Comparison of ENCODE assay signal across 8 mouse cellular contexts in the genomic region with DNA sequence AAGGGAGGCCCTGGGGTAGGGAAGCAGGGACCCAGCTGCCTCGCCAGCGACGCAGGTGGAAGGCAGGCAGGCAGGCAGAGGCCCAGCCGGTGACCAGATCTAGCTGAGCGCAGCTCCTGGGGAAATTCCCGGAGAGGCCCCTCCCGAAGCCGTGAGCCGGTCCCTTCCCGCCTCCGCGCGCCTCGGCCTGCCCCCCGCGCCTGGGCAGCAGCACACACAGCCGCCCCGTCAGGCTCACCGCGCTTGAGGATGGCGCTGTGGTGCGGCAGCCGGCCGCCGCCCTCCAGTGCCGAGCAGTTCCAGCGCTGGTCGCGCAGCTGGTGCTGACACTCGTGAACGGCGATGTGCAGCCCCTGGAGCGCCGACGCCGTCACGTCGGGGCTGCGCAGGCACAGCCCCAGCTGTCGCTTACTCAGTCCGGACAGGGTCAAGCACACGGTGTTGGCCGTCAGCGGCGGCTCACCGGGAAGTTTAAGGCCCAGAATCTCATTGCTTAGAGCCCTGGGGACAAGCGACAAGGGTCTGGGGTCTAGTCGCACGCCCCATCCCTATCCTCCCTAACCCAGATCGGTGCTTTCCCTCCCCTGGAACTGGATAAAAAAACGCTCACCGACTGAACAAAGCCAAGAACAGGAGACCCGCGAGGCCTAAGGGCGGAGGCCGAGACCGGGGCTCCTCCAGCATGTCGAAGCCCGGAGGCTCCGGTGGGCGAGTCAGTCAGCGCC. TPM values are rescaled to one million over a fixed set of nuclear protein-coding genes. Genes with fewer than 3 reads are reported as not detected.
A peak's percentile ranks its signal among the peaks of the same experiment; 100 is the strongest.
DNase-seq lines count a peak whose midpoint lies in the region; ATAC-seq and TF ChIP-seq lines count a peak whose summit lies in the region.

No protein-coding gene starts in this region.

- peak overlapping the region; percentile 17; the same call in 1 of the 2 replicates for H3K4me3 ChIP-seq in layer of hippocampus, adult 2 months
- peak overlapping the region; percentile 27 for H3K4me3 ChIP-seq in embryonic facial prominence, embryonic 12.5 days
- H3K4me3 ChIP-seq in intestine, embryonic 16.5 days (ENCODE audit: low read length) = peak overlapping the region; percentile 30
- H3K4me3 ChIP-seq in lung, embryonic 15.5 days = peak overlapping the region; percentile 28
- peak overlapping the region; percentile 16 for H3K4me3 ChIP-seq in stomach, embryonic 15.5 days (replicated peaks)

- H3K9me3 ChIP-seq in embryonic facial prominence, embryonic 12.5 days = no peaks in the 10 kb centered on the region
- H3K9me3 ChIP-seq in intestine, embryonic 16.5 days (ENCODE audit: control insufficient read depth, low read length) = no peaks in the 10 kb centered on the region
- H3K9me3 ChIP-seq in lung, embryonic 15.5 days = no peaks in the 10 kb centered on the region
- no peaks in the 10 kb centered on the region for H3K9me3 ChIP-seq in stomach, embryonic 15.5 days

- WGBS in embryonic facial prominence, embryonic 12.5 days = 1% methylated on average over 62 of the region's 62 CpGs
- WGBS in intestine, embryonic 16.5 days = 2% methylated on average over 59 of the region's 62 CpGs
- 2% methylated on average over 52 of the region's 62 CpGs for WGBS in lung, embryonic 15.5 days
- WGBS in stomach, embryonic 15.5 days = 1% methylated on average over 60 of the region's 62 CpGs

- peaks cover 97% of the 10 kb centered on the region for H3K27me3 ChIP-seq in embryonic facial prominence, embryonic 12.5 days
- peaks cover 78% of the 10 kb centered on the region for H3K27me3 ChIP-seq in intestine, embryonic 16.5 days (replicated peaks; ENCODE audit: control insufficient read depth, insufficient read depth, low read length)
- H3K27me3 ChIP-seq in lung, embryonic 15.5 days = peaks cover 100% of the 10 kb centered on the region
- H3K27me3 ChIP-seq in stomach, embryonic 15.5 days (replicated peaks) = peaks cover 98% of the 10 kb centered on the region

- H3K36me3 ChIP-seq in embryonic facial prominence, embryonic 12.5 days = no peaks in the 10 kb centered on the region
- no peaks in the 10 kb centered on the region for H3K36me3 ChIP-seq in intestine, embryonic 16.5 days (ENCODE audit: control insufficient read depth, insufficient read depth, low read length)
- no peaks in the 10 kb centered on the region for H3K36me3 ChIP-seq in lung, embryonic 15.5 days
- no peaks in the 10 kb centered on the region for H3K36me3 ChIP-seq in stomach, embryonic 15.5 days

- TF ChIP-seq CTCF in layer of hippocampus, adult 2 months (conservative IDR thresholded peaks at IDR 0.05) = peak; percentile 17

- no peak for DNase-seq in layer of hippocampus, adult 2 months (ENCODE audit: low spot score in 2 of 2)
- DNase-seq in layer of hippocampus, adult 18-20 months (ENCODE audit: low spot score in 2 of 2) = no peak
- no peak for DNase-seq in cerebellum, adult 11-12 months

- H3K4me1 ChIP-seq in embryonic facial prominence, embryonic 12.5 days = peaks cover 38% of the 10 kb centered on the region
- peaks cover 26% of the 10 kb centered on the region for H3K4me1 ChIP-seq in intestine, embryonic 16.5 days (ENCODE audit: control insufficient read depth, insufficient read depth, low read length)
- peaks cover 45% of the 10 kb centered on the region for H3K4me1 ChIP-seq in lung, embryonic 15.5 days
- H3K4me1 ChIP-seq in stomach, embryonic 15.5 days = peaks cover 46% of the 10 kb centered on the region

- no peak overlapping the region for H3K27ac ChIP-seq in layer of hippocampus, adult 2 months
- H3K27ac ChIP-seq in embryonic facial prominence, embryonic 12.5 days = no peak overlapping the region
- H3K27ac ChIP-seq in intestine, embryonic 16.5 days (ENCODE audit: low read length) = no peak overlapping the region
- H3K27ac ChIP-seq in lung, embryonic 15.5 days = no peak overlapping the region
- no peak overlapping the region for H3K27ac ChIP-seq in stomach, embryonic 15.5 days

- H3K4me2 ChIP-seq in embryonic facial prominence, embryonic 12.5 days (replicated peaks) = peak overlapping the region; percentile 37
- peak overlapping the region; percentile 43 for H3K4me2 ChIP-seq in intestine, embryonic 16.5 days (ENCODE audit: low read depth, low read length)
- H3K4me2 ChIP-seq in lung, embryonic 15.5 days = peak overlapping the region; percentile 53
- H3K4me2 ChIP-seq in stomach, embryonic 15.5 days = peak overlapping the region; percentile 52

- H3K9ac ChIP-seq in embryonic facial prominence, embryonic 12.5 days = peak overlapping the region; percentile 25; the same call in 1 of the 2 replicates
- peak overlapping the region; percentile 44 for H3K9ac ChIP-seq in intestine, embryonic 16.5 days (ENCODE audit: low read depth, low read length)
- no peak overlapping the region for H3K9ac ChIP-seq in lung, embryonic 15.5 days
- no peak overlapping the region for H3K9ac ChIP-seq in stomach, embryonic 15.5 days

- peak; percentile 59; the same call in 1 of the 2 replicates for ATAC-seq in embryonic facial prominence, embryonic 12.5 days (ENCODE audit: insufficient number of reproducible peaks, insufficient read depth, low FRiP score, low TSS enrichment)
- peak; percentile 66 for ATAC-seq in intestine, embryonic 16.5 days
- peak; percentile 36; the same call in 1 of the 2 replicates for ATAC-seq in lung, embryonic 15.5 days (ENCODE audit: borderline replicate concordance, extremely low read depth, low FRiP score, low TSS enrichment)
- ATAC-seq in stomach, embryonic 15.5 days (ENCODE audit: insufficient read depth, low FRiP score, low read depth) = peak; percentile 39; the same call in 1 of the 2 replicates
- ATAC-seq in erythroid progenitor cell, adult 5-6 weeks (replicated peaks; ENCODE audit: low FRiP score, poor library complexity, severe bottlenecking) = no peak

RNA-seq across cellular contexts. Expression of a gene that starts 1.5 kb away (rescaled TPM):
- total RNA-seq in layer of hippocampus, adult 2 months (2021) = under 1 TPM; 0.15 to 0.38 TPM
- total RNA-seq in layer of hippocampus, adult 18-20 months (2021) = under 1 TPM; 0.23 to 0.64 TPM
- 1.5 and 1.7 TPM in 2 replicates for polyA plus RNA-seq in embryonic facial prominence, embryonic 12.5 days (2016; fragmentation: Nextera tagmentation; extraction: Ambion mirVana)
- 0.09 TPM in 1 of 2 replicates, not detected in the other for polyA plus RNA-seq in intestine, embryonic 16.5 days (2015; fragmentation: Nextera tagmentation; extraction: Ambion mirVana)
- polyA plus RNA-seq in lung, embryonic 15.5 days (2015; fragmentation: Nextera tagmentation; extraction: Ambion mirVana) = 0.10 TPM in 1 of 2 replicates, not detected in the other
- 0.08 TPM in 1 of 2 replicates, not detected in the other for polyA plus RNA-seq in stomach, embryonic 15.5 days (2015; fragmentation: Nextera tagmentation; extraction: Ambion mirVana)
- 0.36 TPM in 1 of 2 replicates, not detected in the other for total RNA-seq in erythroid progenitor cell, adult 5-6 weeks (2015; ENCODE audit: low replicate concordance)
- not detected in 2 replicates for total RNA-seq in erythroid progenitor cell, adult 5-6 weeks (2017; ENCODE audit: low replicate concordance)

RNA-seq across cellular contexts. Expression of a gene that starts 13.2 kb away (rescaled TPM):
- total RNA-seq in layer of hippocampus, adult 2 months (2021) = not detected
- not detected for total RNA-seq in layer of hippocampus, adult 18-20 months (2021)
- polyA plus RNA-seq in embryonic facial prominence, embryonic 12.5 days (2016; fragmentation: Nextera tagmentation; extraction: Ambion mirVana) = 0.13 and 0.38 TPM in 2 replicates
- not detected in 2 replicates for polyA plus RNA-seq in intestine, embryonic 16.5 days (2015; fragmentation: Nextera tagmentation; extraction: Ambion mirVana)
- polyA plus RNA-seq in lung, embryonic 15.5 days (2015; fragmentation: Nextera tagmentation; extraction: Ambion mirVana) = not detected in 2 replicates
- polyA plus RNA-seq in stomach, embryonic 15.5 days (2015; fragmentation: Nextera tagmentation; extraction: Ambion mirVana) = not detected in 2 replicates
- total RNA-seq in erythroid progenitor cell, adult 5-6 weeks (2015; ENCODE audit: low replicate concordance) = not detected in 2 replicates
- not detected in 2 replicates for total RNA-seq in erythroid progenitor cell, adult 5-6 weeks (2017; ENCODE audit: low replicate concordance)

RNA-seq across cellular contexts. Expression of a gene that starts 13.4 kb away (rescaled TPM):
- total RNA-seq in layer of hippocampus, adult 2 months (2021) = 100 to 1,000 TPM; 820 to 852 TPM
- 100 to 1,000 TPM; 830 to 882 TPM for total RNA-seq in layer of hippocampus, adult 18-20 months (2021)
- 51.2 and 52.1 TPM in 2 replicates for polyA plus RNA-seq in embryonic facial prominence, embryonic 12.5 days (2016; fragmentation: Nextera tagmentation; extraction: Ambion mirVana)
- 35.4 and 40.1 TPM in 2 replicates for polyA plus RNA-seq in intestine, embryonic 16.5 days (2015; fragmentation: Nextera tagmentation; extraction: Ambion mirVana)
- 45.7 and 45.8 TPM in 2 replicates for polyA plus RNA-seq in lung, embryonic 15.5 days (2015; fragmentation: Nextera tagmentation; extraction: Ambion mirVana)
- polyA plus RNA-seq in stomach, embryonic 15.5 days (2015; fragmentation: Nextera tagmentation; extraction: Ambion mirVana) = 41.6 and 45.2 TPM in 2 replicates
- 5.4 and 7.6 TPM in 2 replicates for total RNA-seq in erythroid progenitor cell, adult 5-6 weeks (2015; ENCODE audit: low replicate concordance)
- 4.6 and 4.8 TPM in 2 replicates for total RNA-seq in erythroid progenitor cell, adult 5-6 weeks (2017; ENCODE audit: low replicate concordance)

RNA-seq across cellular contexts. Expression of a gene that starts 32.8 kb away (rescaled TPM):
- total RNA-seq in layer of hippocampus, adult 2 months (2021) = 1,000 to 10,000 TPM; 1,636 to 1,683 TPM
- total RNA-seq in layer of hippocampus, adult 18-20 months (2021) = 1,000 to 10,000 TPM; 1,780 to 1,859 TPM
- 0.04 TPM in 1 of 2 replicates, not detected in the other for polyA plus RNA-seq in embryonic facial prominence, embryonic 12.5 days (2016; fragmentation: Nextera tagmentation; extraction: Ambion mirVana)
- polyA plus RNA-seq in intestine, embryonic 16.5 days (2015; fragmentation: Nextera tagmentation; extraction: Ambion mirVana) = not detected in 2 replicates
- polyA plus RNA-seq in lung, embryonic 15.5 days (2015; fragmentation: Nextera tagmentation; extraction: Ambion mirVana) = 0.04 TPM in 1 of 2 replicates, not detected in the other
- not detected in 2 replicates for polyA plus RNA-seq in stomach, embryonic 15.5 days (2015; fragmentation: Nextera tagmentation; extraction: Ambion mirVana)
- not detected in 2 replicates for total RNA-seq in erythroid progenitor cell, adult 5-6 weeks (2015; ENCODE audit: low replicate concordance)
- total RNA-seq in erythroid progenitor cell, adult 5-6 weeks (2017; ENCODE audit: low replicate concordance) = not detected in 2 replicates

RNA-seq across cellular contexts. Expression of a gene that starts 48.4 kb away (rescaled TPM):
- total RNA-seq in layer of hippocampus, adult 2 months (2021) = 1 to 10 TPM in 1 of 2 experiments, under 1 TPM in 1; 0.66 to 1.3 TPM
- total RNA-seq in layer of hippocampus, adult 18-20 months (2021) = 1 to 10 TPM in 1 of 2 experiments, under 1 TPM in 1; 0.97 to 1.4 TPM
- polyA plus RNA-seq in embryonic facial prominence, embryonic 12.5 days (2016; fragmentation: Nextera tagmentation; extraction: Ambion mirVana) = 25.1 and 26.3 TPM in 2 replicates
- 96.8 and 108 TPM in 2 replicates for polyA plus RNA-seq in intestine, embryonic 16.5 days (2015; fragmentation: Nextera tagmentation; extraction: Ambion mirVana)
- polyA plus RNA-seq in lung, embryonic 15.5 days (2015; fragmentation: Nextera tagmentation; extraction: Ambion mirVana) = 30.0 and 32.6 TPM in 2 replicates
- polyA plus RNA-seq in stomach, embryonic 15.5 days (2015; fragmentation: Nextera tagmentation; extraction: Ambion mirVana) = 112 and 123 TPM in 2 replicates
- total RNA-seq in erythroid progenitor cell, adult 5-6 weeks (2015; ENCODE audit: low replicate concordance) = 2.5 TPM in 1 of 2 replicates, not detected in the other
- 1.4 TPM in 1 of 2 replicates, not detected in the other for total RNA-seq in erythroid progenitor cell, adult 5-6 weeks (2017; ENCODE audit: low replicate concordance)

Comparison
In these comparisons a context has a peak if more than half of its experiments do, and no peak if none do; other contexts are left out.
1. H3K9ac ChIP-seq: peak in embryonic facial prominence, embryonic 12.5 days (single experiment) and intestine, embryonic 16.5 days (single experiment); none in lung, embryonic 15.5 days (single experiment) and stomach, embryonic 15.5 days (single experiment).
2. Peak in every context shown above with its lines, with median percentiles within 50 percentile points of each other: H3K4me3 ChIP-seq and H3K4me2 ChIP-seq.